Mouse (Mus musculus) testis, adult 2 months (tissue): Measurements from ENCODE around the gene Gm49358. TPM values are rescaled to one million over a fixed set of nuclear protein-coding genes. Genes with fewer than 3 reads are reported as not detected.

Experiments used
- H3K27ac ChIP-seq: fragments of 200-500 bp; 2 replicates; pipeline ENCODE4 v1.5.1; 2012; ENCODE audit warnings: low read depth, low read length; ENCODE audit not compliant: control insufficient read depth, insufficient read depth
- H3K27me3 ChIP-seq: fragments of 200-500 bp; 2 replicates; pipeline ENCODE4 v1.6.1; 2012; ENCODE audit warnings: mild to moderate bottlenecking, low read length, moderate library complexity; ENCODE audit not compliant: control insufficient read depth, insufficient read depth
- H3K36me3 ChIP-seq: fragments of 200-500 bp; 2 replicates; pipeline ENCODE4 v1.6.1; 2012; ENCODE audit warnings: mild to moderate bottlenecking, low read length; ENCODE audit not compliant: control insufficient read depth, insufficient read depth
- H3K4me1 ChIP-seq: fragments of 200-500 bp; 2 replicates; pipeline ENCODE4 v1.6.1; 2012; ENCODE audit warnings: low read length; ENCODE audit not compliant: control insufficient read depth, insufficient read depth
- H3K4me3 ChIP-seq: fragments of 200-500 bp; 2 replicates; pipeline ENCODE4 v1.5.1; 2012; ENCODE audit warnings: low read depth, mild to moderate bottlenecking, low read length, moderate library complexity, mixed read lengths; ENCODE audit not compliant: control insufficient read depth
- CTCF ChIP-seq: fragments of 200-500 bp; IDR thresholded peaks from 2 replicates; pipeline ENCODE4 v1.5.1; 2012; ENCODE audit warnings: low read depth, mild to moderate bottlenecking, inconsistent platforms, low read length, moderate library complexity; ENCODE audit not compliant: control insufficient read depth, insufficient read depth, insufficient replicate concordance
- POLR2A ChIP-seq: fragments of 200-500 bp; IDR thresholded peaks from 2 replicates; pipeline ENCODE4 v1.6.1; 2012; ENCODE audit warnings: low read depth, mild to moderate bottlenecking, inconsistent platforms, low read length, moderate library complexity; ENCODE audit not compliant: control insufficient read depth
- polyA plus RNA-seq: library from polyadenylated mRNA; depleted of rRNA; stranded (reverse); fragments of >200 nt; gene quantifications from 2 replicates; pipeline ENCODE4 v1.2.3, GENCODE M21; 2012

Gene Gm49358
- polyA plus RNA-seq, 1 experiment: not detected

DNA sequence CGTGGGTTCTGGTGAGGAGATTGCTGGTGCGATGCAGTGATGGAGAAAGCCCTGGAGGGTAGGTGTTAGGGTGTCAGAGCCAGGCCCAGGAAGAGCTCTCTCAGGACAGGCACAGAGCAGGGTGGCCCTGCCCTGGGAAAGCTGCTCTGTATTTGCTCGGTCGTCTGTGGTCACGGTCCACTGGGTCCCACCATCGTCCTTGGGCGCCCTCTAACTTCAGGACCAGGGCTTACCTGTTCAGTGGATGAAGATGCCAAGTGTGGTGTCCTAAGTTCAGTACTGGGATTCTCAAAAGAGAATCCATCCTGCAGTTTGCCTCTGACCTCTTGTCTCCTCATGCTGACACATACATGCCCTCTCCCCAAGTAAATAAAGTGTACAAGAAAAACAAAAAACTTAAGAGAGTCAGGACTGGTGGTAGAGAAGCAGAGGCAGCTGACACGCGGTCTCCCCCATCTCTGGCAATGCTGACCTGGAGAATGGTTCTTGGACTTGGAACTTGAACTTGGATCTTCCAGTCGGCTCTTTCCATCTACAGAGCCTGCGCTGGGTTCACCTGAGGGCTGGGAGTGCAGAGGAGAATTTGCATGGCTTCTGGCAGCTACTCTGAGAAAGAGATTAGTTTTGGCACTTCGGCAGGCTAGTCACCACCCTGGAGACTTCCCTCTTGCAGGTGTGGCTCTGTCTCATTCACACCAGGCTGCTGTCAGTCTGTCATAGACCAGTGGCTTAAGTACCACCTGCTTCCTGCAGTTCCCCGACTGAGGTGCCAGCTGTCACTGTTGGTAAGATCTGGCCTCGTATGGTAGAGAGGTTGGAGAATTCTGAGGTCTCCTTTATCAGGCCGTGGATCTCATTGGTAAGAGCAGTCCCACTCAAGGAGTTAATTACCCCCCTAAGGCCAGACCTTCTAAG is 64.7 kb downstream of the Gm49358 start:
- Histone ChIP-seq H3K4me3 (no peak overlapping the region), H3K27ac (no peak overlapping the region)
- no peak for TF ChIP-seq CTCF
- no peak for TF ChIP-seq POLR2A

GRCm38 (mm10) chr10:86829515-86829914 is 65.7 kb downstream of the Gm49358 start:
- H3K4me3 ChIP-seq: no peak overlapping the region
- H3K36me3 ChIP-seq: peaks cover 4% of the 10 kb centered on the region; the same call in 1 of the 2 replicates
- TF ChIP-seq CTCF (no peak), POLR2A (no peak)
- no peaks in the 10 kb centered on the region for H3K27me3 ChIP-seq
- no peaks in the 10 kb centered on the region for H3K4me1 ChIP-seq
- no peak overlapping the region for H3K27ac ChIP-seq

More for the DNA sequence above, 64.7 kb downstream of the Gm49358 start:
- Histone ChIP-seq H3K27me3 (no peaks in the 10 kb centered on the region), H3K36me3 (no peaks in the 10 kb centered on the region; the same call in 1 of the 2 replicates), H3K4me1 (no peaks in the 10 kb centered on the region)

DNA sequence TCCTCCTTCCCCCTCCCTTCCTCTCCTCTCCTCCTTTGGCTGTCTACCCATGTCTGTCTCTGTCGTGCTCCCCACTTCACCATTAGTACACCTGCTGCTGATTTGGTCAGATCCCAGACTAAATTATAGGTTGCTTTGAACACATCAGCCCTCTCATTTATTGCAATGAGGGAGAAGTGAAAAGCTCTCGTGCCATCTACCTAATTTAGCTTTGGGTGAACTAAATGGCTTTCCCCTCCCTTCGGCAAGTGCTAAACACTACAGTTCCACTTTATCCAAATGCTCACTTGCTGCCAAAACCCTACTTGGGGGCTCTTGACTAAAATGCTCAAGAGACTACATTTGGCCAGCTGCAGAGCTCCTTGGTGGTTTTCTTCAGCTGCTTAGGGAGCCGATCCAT is 73.0 kb downstream of the Gm49358 start:
- TF ChIP-seq CTCF (no peak), POLR2A (no peak)
- H3K4me3 ChIP-seq: no peak overlapping the region
- no peaks in the 10 kb centered on the region for H3K27me3 ChIP-seq
- H3K36me3 ChIP-seq: peaks cover 4% of the 10 kb centered on the region; the same call in 1 of the 2 replicates
- no peaks in the 10 kb centered on the region for H3K4me1 ChIP-seq
- no peak overlapping the region for H3K27ac ChIP-seq

DNA sequence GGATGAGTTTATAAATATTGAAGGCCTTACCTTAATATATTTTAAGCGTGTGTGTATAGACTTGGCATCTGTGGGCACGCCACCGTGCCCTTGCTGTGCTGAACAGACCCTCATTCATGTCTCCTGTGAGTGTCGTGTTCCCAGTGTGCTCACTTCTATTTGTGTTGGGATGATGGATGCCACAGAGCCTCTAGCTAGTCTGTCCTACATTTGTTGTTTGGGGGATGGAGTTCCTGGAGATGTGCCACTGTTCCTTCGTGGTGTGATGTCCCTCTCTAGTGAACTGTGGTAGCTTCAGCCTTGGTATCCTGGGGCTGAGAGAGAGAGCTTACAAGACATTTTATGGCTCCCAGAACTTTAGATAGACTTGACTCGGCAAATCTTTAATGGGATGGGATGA is 75.1 kb downstream of the Gm49358 start:
- no peak overlapping the region for H3K4me3 ChIP-seq
- no peak for TF ChIP-seq CTCF
- no peak for TF ChIP-seq POLR2A
- H3K27ac ChIP-seq: no peak overlapping the region
- peaks cover 3% of the 10 kb centered on the region; the same call in 1 of the 2 replicates for H3K36me3 ChIP-seq
- H3K4me1 ChIP-seq: no peaks in the 10 kb centered on the region
- H3K27me3 ChIP-seq: no peaks in the 10 kb centered on the region

DNA sequence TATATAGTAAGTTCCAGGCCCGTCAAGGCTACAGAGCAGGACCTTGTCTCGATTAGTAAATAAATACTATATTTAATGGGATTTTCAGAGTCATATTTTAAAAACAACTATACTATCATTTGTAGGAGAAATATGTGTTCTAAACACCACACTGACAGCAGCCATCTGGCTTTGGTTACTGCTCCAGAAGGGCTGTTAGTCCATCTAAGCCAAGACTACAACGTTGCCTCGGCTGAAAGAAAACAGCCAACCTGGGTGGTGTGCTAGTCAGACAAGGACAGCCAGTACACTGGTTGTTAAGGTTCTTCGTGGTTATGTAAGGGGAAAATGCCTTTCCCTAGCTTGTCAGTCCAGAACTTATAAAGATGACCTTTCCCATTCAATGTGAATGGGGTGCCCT is 78.9 kb downstream of the Gm49358 start:
- TF ChIP-seq POLR2A: no peak
- no peak for TF ChIP-seq CTCF
- Histone ChIP-seq H3K4me3 (no peak overlapping the region), H3K27ac (no peak overlapping the region), H3K36me3 (no peaks in the 10 kb centered on the region), H3K27me3 (no peaks in the 10 kb centered on the region), H3K4me1 (no peaks in the 10 kb centered on the region)

GRCm38 (mm10) chr10:86846926-86847467 is 83.2 kb downstream of the Gm49358 start:
- no peaks in the 10 kb centered on the region for H3K36me3 ChIP-seq
- no peaks in the 10 kb centered on the region for H3K4me1 ChIP-seq
- H3K27me3 ChIP-seq: no peaks in the 10 kb centered on the region
- no peak for TF ChIP-seq CTCF
- no peak for TF ChIP-seq POLR2A
- H3K4me3 ChIP-seq: no peak overlapping the region
- no peak overlapping the region for H3K27ac ChIP-seq

- Histone ChIP-seq H3K27me3 (no peaks in the 10 kb centered on the region), H3K4me3 (no peak overlapping the region), H3K36me3 (no peaks in the 10 kb centered on the region), H3K4me1 (no peaks in the 10 kb centered on the region), H3K27ac (no peak overlapping the region)
- TF ChIP-seq CTCF (no peak), POLR2A (no peak)
Observed at GRCm38 (mm10) chr10:86849087-86849486, 85.3 kb downstream of the Gm49358 start.

DNA sequence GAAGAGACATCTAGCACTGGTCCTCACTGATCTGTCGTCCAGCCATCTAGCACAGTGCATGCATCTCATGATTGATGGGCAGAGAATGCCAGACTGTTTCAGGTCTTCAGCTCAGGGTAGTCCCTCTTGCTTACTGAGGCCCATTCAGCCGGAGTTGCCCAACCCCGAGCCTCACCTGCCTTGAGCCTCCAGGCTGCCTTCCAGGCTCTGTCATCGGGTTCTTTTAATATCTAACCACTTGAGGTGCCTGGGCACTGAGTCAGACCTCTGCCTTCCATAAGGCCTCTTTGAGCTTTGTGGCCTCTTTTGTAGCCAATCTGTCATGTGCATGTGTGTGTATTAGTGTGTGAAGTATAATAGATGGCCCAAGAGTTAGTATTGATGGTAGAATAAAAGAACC is 85.7 kb downstream of the Gm49358 start:
- H3K27ac ChIP-seq: no peak overlapping the region
- TF ChIP-seq CTCF (no peak), POLR2A (no peak)
- no peaks in the 10 kb centered on the region for H3K36me3 ChIP-seq
- no peaks in the 10 kb centered on the region for H3K4me1 ChIP-seq
- no peak overlapping the region for H3K4me3 ChIP-seq
- no peaks in the 10 kb centered on the region for H3K27me3 ChIP-seq
